Mouse (Mus musculus): ENCODE measurements around the gene Scml4.

Gene Scml4

GRCm38 (mm10) chr10:42988627-42989026 is 128.5 kb downstream of the Scml4 start:
- DNase-seq (ENCODE audit: low read depth in 2 of 2, low spot score in 2 of 2): no peak

GRCm38 (mm10) chr10:42989910-42990309 is 129.7 kb downstream of the Scml4 start:
- DNase-seq (ENCODE audit: low read depth in 2 of 2, low spot score in 2 of 2): peak; percentile 65 to 72

GRCm38 (mm10) chr10:42991018-42991417 is 130.8 kb downstream of the Scml4 start:
- no peak for DNase-seq (ENCODE audit: low read depth in 2 of 2, low spot score in 2 of 2)

GRCm38 (mm10) chr10:42994331-42994782 is 134.2 kb downstream of the Scml4 start:
- DNase-seq (ENCODE audit: low read depth in 2 of 2, low spot score in 2 of 2): no peak

- no peak for DNase-seq (ENCODE audit: low read depth in 2 of 2, low spot score in 2 of 2)
Measured at GRCm38 (mm10) chr10:42995484-42995895, 135.3 kb downstream of the Scml4 start.

- no peak for DNase-seq (ENCODE audit: low read depth in 2 of 2, low spot score in 2 of 2)
Measured at GRCm38 (mm10) chr10:42997278-42997677, 137.1 kb downstream of the Scml4 start.

GRCm38 (mm10) chr10:42999324-42999723 is 139.2 kb downstream of the Scml4 start:
- DNase-seq (ENCODE audit: low read depth in 2 of 2, low spot score in 2 of 2): no peak

- no peak for DNase-seq (ENCODE audit: low read depth in 2 of 2, low spot score in 2 of 2)
Measured at GRCm38 (mm10) chr10:43001433-43001832, 141.3 kb downstream of the Scml4 start.

GRCm38 (mm10) chr10:43002066-43002678 is 142.0 kb downstream of the Scml4 start:
- no peak for DNase-seq (ENCODE audit: low read depth in 2 of 2, low spot score in 2 of 2)

GRCm38 (mm10) chr10:43002721-43003465 is 142.7 kb downstream of the Scml4 start:
- DNase-seq (ENCODE audit: low read depth in 2 of 2, low spot score in 2 of 2): no peak

GRCm38 (mm10) chr10:43003466-43003757 is 143.2 kb downstream of the Scml4 start:
- DNase-seq (ENCODE audit: low read depth in 2 of 2, low spot score in 2 of 2): no peak

GRCm38 (mm10) chr10:43004174-43004734 is 144.1 kb downstream of the Scml4 start:
- no peak for DNase-seq (ENCODE audit: low read depth in 2 of 2, low spot score in 2 of 2)

- DNase-seq (ENCODE audit: low read depth in 2 of 2, low spot score in 2 of 2): no peak
Measured at GRCm38 (mm10) chr10:43005031-43005430, 144.9 kb downstream of the Scml4 start.

GRCm38 (mm10) chr10:43005677-43006076 is 145.5 kb downstream of the Scml4 start:
- DNase-seq (ENCODE audit: low read depth in 2 of 2, low spot score in 2 of 2): no peak

GRCm38 (mm10) chr10:43006534-43006933 is 146.4 kb downstream of the Scml4 start:
- no peak for DNase-seq (ENCODE audit: low read depth in 2 of 2, low spot score in 2 of 2)

GRCm38 (mm10) chr10:43008116-43008515 is 147.9 kb downstream of the Scml4 start:
- DNase-seq (ENCODE audit: low read depth in 2 of 2, low spot score in 2 of 2): no peak

Data from CD8-positive naive resting alpha-beta T cell, adult 2 months (primary cell).